Mouse (Mus musculus) bone marrow, adult 2 months (tissue): ENCODE results near the gene Scarb1. TPM values are rescaled to one million over a fixed set of nuclear protein-coding genes. Genes with fewer than 3 reads are reported as not detected.

ENCODE experiments used
- H3K27ac ChIP-seq: fragments of 200-500 bp; 2 replicates; pipeline ENCODE4 v1.5.1; 2012; ENCODE audit warnings: low read depth, mild to moderate bottlenecking, control low read depth, inconsistent platforms, low read length; ENCODE audit not compliant: control insufficient read depth, poor library complexity, insufficient read depth
- H3K4me1 ChIP-seq: fragments of 200-500 bp; 2 replicates; pipeline ENCODE4 v1.6.1; 2011; ENCODE audit warnings: low read length; ENCODE audit not compliant: control insufficient read depth, insufficient read depth
- H3K4me3 ChIP-seq: fragments of 200-500 bp; replicated peaks from 2 replicates; pipeline ENCODE3; 2011; ENCODE audit warnings: mild to moderate bottlenecking, low read depth, low read length, control low read depth; ENCODE audit not compliant: control insufficient read depth
- CTCF ChIP-seq: fragments of 200-500 bp; IDR thresholded peaks from 2 replicates; pipeline ENCODE4 v1.5.1; 2011; ENCODE audit warnings: low read length, control low read depth; ENCODE audit not compliant: control insufficient read depth, insufficient read depth
- POLR2A ChIP-seq: fragments of 200-500 bp; IDR thresholded peaks from 2 replicates; pipeline ENCODE4 v1.6.1; 2011; ENCODE audit warnings: low read depth, mild to moderate bottlenecking, control low read depth, low read length, borderline replicate concordance; ENCODE audit not compliant: control insufficient read depth
- WGBS: fragments of 180-500 bp; shearing (Covaris S2); methylation state at CpG from one replicate; pipeline ENCODE4 v1.1.7; 2018; 5-methylcytosine and 5-hydroxymethylcytosine counted together
- polyA plus RNA-seq: library from polyadenylated mRNA; stranded (reverse); fragments of >200 nt; gene quantifications from 2 replicates; pipeline ENCODE4 v1.2.4, GENCODE M21; 2011; ENCODE audit warnings: low replicate concordance; ENCODE audit not compliant: missing spikeins, insufficient read depth, insufficient read length

Scarb1 gene
- polyA plus RNA-seq, 1 experiment = 26.9 TPM

- no peak overlapping the region for H3K27ac ChIP-seq
- peaks cover 3% of the 10 kb centered on the region for H3K4me1 ChIP-seq
- H3K4me3 ChIP-seq = no peak overlapping the region
- TF ChIP-seq CTCF (no peak), POLR2A (no peak)
- WGBS = 40% methylated on average over 8 of the region's 8 CpGs
Observed at GRCm38 (mm10) chr5:125291895-125292294, 49.0 kb downstream of the Scarb1 start.

GRCm38 (mm10) chr5:125291387-125291786 is 49.5 kb downstream of the Scarb1 start:
- WGBS = 84% methylated on average over 10 of the region's 10 CpGs
- Histone ChIP-seq H3K27ac (no peak overlapping the region), H3K4me3 (no peak overlapping the region), H3K4me1 (peaks cover 3% of the 10 kb centered on the region)
- TF ChIP-seq CTCF (no peak), POLR2A (no peak)

- TF ChIP-seq POLR2A (no peak), CTCF (no peak)
- WGBS = 89% methylated on average over 9 of the region's 9 CpGs
- Histone ChIP-seq H3K4me1 (peaks cover 3% of the 10 kb centered on the region), H3K4me3 (no peak overlapping the region), H3K27ac (no peak overlapping the region)
Observed at GRCm38 (mm10) chr5:125287053-125287655, 53.7 kb downstream of the Scarb1 start.

GRCm38 (mm10) chr5:125286090-125286489 is 54.8 kb downstream of the Scarb1 start:
- H3K4me3 ChIP-seq = no peak overlapping the region
- 92% methylated on average over 11 of the region's 11 CpGs for WGBS
- H3K27ac ChIP-seq = no peak overlapping the region
- H3K4me1 ChIP-seq = no peaks in the 10 kb centered on the region
- TF ChIP-seq POLR2A = no peak
- TF ChIP-seq CTCF = no peak

GRCm38 (mm10) chr5:125283748-125284640 is 56.9 kb downstream of the Scarb1 start:
- Histone ChIP-seq H3K4me3 (no peak overlapping the region), H3K27ac (no peak overlapping the region), H3K4me1 (no peaks in the 10 kb centered on the region)
- no peak for TF ChIP-seq CTCF
- no peak for TF ChIP-seq POLR2A
- WGBS = 85% methylated on average over 35 of the region's 35 CpGs

GRCm38 (mm10) chr5:125279216-125279615 is 61.7 kb downstream of the Scarb1 start:
- 72% methylated on average over 7 of the region's 7 CpGs for WGBS
- Histone ChIP-seq H3K4me3 (no peak overlapping the region), H3K4me1 (peaks cover 2% of the 10 kb centered on the region; the same call in 1 of the 2 replicates), H3K27ac (0 out of 2 replicates have a peak overlapping the region, but pooled peaks have one; percentile 9)
- no peak for TF ChIP-seq POLR2A
- no peak for TF ChIP-seq CTCF

GRCm38 (mm10) chr5:125278314-125278713 is 62.6 kb downstream of the Scarb1 start:
- Histone ChIP-seq H3K4me3 (no peak overlapping the region), H3K4me1 (peaks cover 2% of the 10 kb centered on the region; the same call in 1 of the 2 replicates), H3K27ac (no peak overlapping the region)
- WGBS = 18% methylated on average over 6 of the region's 6 CpGs
- TF ChIP-seq CTCF (peak; percentile 62; the same call in 1 of the 2 replicates), POLR2A (no peak)

GRCm38 (mm10) chr5:125277313-125277712 is 63.6 kb downstream of the Scarb1 start:
- 72% methylated on average over 6 of the region's 6 CpGs for WGBS
- Histone ChIP-seq H3K4me1 (peaks cover 5% of the 10 kb centered on the region; the same call in 1 of the 2 replicates), H3K4me3 (no peak overlapping the region), H3K27ac (no peak overlapping the region)
- no peak for TF ChIP-seq CTCF
